Mouse (Mus musculus) neutrophil, adult 5-6 weeks (primary cell): ENCODE results near the gene Cst7. TPM values are rescaled to one million over a fixed set of nuclear protein-coding genes. Genes with fewer than 3 reads are reported as not detected.
A peak's percentile ranks its signal among the peaks of the same experiment; 100 is the strongest.
"Not testable (repeated sequence)": the region's sequence is repeated elsewhere in the genome, so short reads cannot be mapped to it uniquely, and the experiment has no call there.

ENCODE experiments used
- ATAC-seq: fragments of 151-379, 151-347 bp; 2 replicates; pipeline ENCODE4 v1.8.0; 2017; ENCODE audit warnings: mild to moderate bottlenecking, moderate TSS enrichment; ENCODE audit not compliant: insufficient number of reproducible peaks, poor library complexity, low FRiP score, severe bottlenecking; ENCODE audit errors: extremely low read depth
- total RNA-seq: library from RNA; stranded (forward); fragments of 200-1000 nt; gene quantifications from 2 replicates; pipeline ENCODE4 v1.2.3, GENCODE M21; 2017

The Cst7 gene
- 2.3 and 7.6 TPM in 2 replicates for total RNA-seq

DNA sequence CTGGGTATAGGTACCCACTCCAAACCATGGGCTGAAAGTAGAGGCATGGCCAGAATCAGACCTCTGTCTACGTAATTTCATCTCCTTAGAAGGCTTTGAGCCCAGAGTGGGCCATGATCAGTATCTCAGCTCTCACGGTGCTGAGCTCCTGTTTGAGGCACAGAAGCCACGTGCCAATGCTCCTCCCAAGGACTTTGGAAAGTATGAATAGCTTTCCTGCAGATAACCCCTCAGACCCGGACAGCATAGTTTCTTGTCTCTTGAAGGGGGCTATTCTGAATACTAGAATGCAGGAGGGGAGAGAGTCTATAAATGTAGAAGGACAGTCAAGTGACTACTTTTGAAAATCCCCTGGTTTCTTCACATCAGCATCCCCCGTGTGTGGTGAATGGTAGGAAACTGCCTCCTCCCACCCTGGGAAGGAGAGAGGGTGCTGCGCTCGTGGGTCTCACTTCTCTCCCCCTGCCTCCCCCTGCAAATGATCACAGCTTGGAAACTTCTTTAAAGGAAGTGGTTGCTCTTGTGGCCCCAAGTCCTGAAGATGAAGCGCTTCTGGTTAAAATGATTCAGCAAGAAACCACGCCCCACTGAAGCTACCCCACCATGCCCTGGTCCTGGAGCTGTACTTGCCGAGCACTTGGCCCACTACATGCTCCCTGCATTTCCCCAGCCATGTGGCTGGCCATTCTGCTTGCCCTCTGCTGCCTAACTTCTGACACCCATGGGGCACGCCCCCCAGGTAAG lies at the start of gene Cst7:
Gene Cst7 (plus strand): TSS at position 569 of the 744 bp plus-strand sequence.
- ATAC-seq, result peak; percentile 47; the same call in 1 of the 2 replicates

DNA sequence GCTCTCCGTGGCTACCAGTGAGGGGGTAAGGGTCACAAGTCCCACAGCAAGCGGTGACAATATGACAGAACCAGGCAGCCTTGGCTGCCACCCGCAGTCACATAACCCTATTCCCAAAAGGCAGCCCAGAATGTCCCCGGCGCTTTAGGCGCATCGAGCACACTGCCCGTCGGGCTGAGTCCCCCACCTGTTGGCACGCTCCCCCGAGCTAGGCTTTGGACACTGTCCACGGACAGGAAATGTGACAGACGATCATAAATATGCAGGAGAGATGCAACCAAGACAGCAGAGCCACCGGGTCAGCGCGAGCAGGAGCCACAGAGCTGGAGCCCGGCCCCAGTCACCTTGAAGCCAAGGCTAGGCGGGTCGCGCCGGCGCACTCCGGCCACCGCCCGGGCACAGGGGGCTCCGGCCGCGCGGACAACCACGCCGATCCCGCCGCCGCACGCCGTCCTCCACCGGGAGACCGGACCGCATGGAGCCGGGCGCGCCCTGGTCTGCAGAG lies 44.5 kb upstream of the Cst7 start:
- no peak for ATAC-seq

DNA sequence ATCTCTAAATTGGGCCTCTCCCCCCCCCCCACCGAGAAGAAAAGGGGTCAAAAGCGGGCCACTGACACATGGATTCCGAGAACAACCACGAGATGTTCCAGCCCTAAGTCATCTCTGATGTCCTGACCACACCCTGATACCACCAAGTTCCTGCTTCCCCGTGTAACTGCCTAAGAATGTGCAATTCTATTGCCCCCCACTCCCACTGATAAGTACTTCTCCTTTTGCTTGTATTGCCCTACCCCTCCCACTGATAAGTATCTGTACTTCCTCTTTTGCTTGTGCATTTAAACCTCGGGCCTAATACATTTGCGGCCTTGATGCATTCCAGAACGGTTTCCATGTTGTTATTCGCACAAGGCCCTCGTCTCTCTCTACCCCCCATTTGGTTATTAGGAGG lies 20.6 kb upstream of the Cst7 start:
- ATAC-seq, result not testable (repeated sequence)

DNA sequence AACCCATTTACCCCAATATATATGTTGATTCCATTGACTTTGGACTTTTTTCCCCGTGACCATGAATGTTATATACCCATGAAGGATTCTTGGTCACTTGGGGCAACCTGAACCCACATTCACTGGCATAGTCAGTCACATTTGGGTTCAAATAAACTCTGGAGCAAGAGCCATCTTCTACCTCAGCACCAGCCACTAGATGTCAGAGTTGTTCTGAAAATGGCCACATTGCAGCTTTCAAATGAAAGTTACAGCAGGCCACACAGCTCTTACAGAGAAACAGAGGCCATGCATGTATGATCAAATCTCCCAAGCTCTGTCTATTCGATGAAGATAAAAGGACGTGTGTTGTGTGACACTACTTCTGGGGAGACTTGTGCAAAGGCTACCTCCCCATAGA lies 11.6 kb upstream of the Cst7 start:
- peak; percentile 55; the same call in 1 of the 2 replicates for ATAC-seq

DNA sequence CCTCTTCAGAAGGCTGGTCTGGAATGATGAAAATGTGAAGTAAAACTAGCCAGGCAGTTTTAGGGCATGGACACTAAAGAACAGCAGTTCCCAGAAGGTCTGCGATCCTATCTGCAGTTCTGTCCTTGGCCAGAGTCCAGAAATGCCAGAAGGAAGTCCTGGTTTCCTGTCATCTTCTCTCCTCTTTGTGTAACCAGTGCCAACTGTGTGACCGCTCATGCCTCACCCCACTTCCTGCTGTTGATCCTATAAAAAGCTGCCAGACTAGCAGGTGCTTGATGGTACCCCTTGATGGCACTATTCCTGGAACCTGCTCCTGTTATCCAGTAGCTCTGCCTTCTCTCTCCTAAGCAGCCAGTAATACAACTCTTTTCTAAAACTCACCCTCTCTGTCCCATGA lies 3.2 kb upstream of the Cst7 start:
- ATAC-seq, result no peak

DNA sequence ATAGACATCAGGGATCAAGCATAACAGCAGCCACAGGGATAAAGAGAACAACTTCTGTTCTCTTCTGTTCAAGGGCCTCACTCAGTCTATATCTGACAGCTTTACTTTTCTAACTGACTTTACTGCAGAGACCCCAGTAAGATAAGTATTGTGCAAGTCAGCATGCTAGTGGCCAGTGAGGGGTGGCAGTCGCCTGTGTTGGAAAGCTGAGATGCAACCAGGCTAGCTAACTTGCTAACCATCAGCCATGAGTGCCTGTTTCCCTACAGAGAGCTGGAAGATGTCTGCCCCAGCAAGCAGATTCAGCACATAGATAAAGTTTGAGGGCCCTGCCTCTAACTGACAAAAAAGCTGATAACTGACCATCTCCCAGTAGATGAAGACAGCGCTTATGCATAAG lies 546 bp downstream of the Cst7 start:
- no peak for ATAC-seq

DNA sequence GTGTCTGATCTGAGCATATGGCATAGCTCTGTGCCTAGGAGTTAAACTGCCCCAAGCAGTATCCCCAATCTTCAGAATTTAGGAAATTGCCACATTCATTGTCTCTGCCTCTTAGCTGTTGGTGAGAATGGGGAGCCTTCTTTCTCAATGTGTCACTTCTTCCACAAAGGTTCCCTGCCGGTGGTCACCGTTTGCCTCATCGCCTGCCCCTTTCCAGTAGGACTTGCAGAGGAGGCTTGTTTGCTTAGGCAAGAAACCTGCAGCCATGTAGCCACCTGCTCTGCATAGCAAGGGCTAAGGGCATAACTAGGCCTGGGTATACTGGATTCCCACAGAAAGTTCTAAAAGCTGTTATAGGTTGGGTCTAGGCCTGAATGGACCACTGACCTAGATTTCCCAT lies 2.2 kb downstream of the Cst7 start:
- no peak for ATAC-seq

DNA sequence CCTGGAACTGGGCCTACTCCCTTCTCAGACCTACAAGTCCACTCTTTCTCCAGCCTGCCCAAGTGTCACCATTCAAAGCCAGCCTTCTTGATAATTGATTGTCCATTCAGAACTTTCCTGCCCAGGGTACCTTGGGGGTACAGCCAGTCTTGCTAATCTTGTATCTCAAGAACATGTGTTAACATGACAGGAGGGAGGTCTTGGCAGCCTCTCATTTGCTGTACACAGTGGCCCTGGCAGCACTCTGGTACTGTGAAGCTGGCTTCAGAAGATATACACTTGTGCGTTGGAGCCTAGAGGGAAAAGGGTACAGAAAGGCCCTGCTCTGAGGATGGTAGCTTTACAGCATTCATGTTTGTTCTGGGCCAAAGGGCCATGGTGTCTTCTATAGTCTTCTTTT lies 6.0 kb downstream of the Cst7 start:
- ATAC-seq, result no peak

DNA sequence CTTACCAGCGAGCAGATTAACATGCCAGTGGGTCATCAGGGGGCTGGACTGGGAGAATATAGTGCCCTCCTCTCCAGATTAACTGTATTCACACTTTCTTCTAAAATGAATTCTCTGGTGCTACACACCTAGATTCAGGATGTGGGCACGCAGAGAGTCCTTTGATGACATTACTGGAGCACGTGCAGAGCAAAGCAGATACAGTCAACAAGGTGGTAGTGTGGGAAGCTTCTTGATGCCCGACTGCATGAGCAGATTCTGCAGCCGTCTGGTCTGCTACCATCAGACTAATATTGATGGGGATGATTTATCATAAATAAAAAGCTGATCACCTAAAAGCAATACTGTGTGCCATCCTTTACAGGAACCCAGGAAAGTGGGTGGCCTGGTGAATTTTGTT lies 8.4 kb downstream of the Cst7 start:
- peak; percentile 39; the same call in 1 of the 2 replicates for ATAC-seq

DNA sequence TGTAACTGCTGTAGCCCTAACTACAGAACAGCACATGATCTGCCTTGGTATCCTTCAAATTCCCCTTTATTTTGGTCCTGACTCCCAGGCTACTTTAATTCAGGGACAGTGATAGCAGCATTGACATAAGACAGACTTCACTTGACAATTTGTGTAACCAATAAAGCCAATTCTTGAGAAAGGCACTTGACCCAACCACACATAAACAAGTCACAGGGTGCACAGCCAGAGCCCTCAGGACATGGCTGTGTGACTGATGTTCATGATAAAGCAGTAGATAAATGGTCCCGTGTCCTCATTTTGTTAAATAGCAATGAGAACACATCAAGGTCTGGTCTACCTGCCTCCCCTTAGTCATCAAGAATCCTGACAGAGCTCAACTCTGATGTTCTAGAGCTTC lies 9.4 kb downstream of the Cst7 start:
- no peak for ATAC-seq

DNA sequence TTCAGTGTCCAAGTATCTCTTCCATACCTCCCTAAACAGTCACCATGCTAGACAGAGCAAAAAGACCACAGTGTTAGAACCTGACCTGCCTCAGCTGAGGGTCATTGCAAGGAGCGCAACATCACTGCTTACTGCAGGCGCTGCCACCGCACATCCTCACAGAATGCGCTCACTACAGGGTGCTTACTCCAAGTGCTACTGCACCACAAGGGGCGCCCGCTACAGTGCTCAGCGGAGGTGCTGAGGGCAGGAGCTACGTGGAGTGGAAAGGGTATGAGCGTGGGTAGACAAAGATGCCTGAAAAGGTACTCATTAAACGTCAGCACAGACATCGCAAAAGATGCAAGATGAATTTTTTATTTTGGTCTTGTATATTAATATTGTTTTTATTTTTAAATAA lies 18.9 kb downstream of the Cst7 start:
- no peak for ATAC-seq

DNA sequence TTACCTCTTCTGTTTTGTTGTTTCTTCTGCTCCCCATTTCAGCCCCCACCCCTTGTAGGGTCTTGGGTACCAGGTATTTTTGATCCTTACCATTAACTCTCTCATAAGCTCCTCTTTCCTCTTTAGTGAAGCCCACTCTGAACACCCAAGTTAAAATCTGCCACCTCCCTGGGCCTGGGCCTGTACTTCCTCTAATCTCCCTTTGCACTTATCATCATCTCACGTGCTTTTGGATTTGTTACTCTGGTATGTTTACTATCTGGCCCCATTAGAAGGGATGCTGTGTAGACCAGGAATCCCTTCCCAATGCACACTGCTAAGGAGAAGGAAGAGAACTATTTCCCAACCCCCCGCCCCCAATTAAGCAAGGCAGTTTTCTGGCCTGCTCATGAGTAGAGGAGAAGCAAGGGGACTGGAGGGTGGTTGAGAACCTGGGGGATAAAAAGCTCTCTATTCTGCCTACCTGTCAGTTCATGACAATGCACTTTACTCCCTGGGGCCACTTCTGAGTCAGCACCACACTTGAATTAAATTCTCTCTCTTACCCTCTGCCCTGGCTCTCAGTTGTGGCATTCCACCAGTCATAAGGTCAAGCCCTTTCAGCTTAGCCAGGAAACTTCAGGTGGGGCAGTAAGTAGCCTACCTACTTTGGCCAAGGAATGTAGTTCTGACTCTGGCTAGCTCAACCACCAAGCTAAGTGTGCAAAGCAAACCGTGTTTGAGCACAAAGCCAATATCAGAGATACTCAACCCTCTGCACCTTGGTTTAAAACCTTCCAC lies 25.4 kb downstream of the Cst7 start:
- ATAC-seq, result no peak

DNA sequence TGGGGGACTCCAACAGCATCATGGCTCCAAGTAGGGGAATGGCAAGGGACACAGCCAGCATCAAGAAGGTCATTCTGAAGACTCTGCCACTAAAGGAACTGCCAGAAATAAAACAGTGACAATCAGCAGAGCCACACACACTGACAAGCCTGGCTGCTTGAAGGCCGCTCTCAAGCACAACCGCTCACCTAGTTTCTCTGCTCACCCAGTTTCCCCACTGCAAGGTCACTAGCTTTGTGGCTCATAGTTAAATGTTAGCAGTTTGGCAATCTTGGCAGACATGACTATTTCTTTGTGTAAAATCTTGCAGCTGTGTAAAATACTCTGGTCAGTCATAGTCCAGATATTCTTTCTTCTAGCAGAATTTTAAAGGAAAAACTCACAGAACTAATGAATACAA lies 30.0 kb downstream of the Cst7 start:
- no peak for ATAC-seq

DNA sequence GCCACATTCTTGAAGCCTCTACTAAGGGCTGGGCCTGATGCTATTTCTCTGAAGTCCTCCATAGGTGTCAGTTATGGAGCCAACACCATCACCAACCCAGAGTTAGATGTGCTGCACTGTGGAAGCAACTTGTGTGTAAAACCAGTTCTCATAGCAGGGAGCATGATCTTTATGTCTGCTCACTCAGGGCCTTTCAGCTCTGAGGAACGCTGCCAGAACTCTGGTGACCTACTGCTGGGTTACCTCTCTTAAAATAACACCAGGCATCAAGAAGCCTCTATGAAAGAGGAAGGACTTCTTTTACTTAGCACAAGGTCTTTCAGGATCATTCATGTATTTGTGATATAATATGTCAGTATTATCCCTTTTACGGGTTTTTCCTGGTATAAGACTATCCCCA lies 32.0 kb downstream of the Cst7 start:
- no peak for ATAC-seq

DNA sequence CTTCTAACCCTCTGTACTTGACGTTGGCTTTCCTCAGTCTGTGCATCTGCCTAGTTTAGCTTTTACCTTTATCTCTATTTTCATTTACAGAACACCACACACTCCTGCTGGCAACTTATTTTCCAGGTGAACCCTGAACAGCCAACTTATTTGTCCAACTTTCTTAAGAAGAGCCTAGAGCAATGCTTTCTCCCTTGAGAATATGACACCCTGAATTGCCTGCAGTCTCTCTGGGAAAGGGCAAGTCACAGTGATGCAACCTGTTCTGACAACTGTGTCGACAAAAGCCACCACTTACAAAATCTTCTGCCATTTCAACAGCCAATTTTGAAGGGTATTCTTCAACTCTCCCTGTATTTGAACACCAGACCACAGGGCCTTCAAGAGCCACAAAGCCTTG lies 34.6 kb downstream of the Cst7 start:
- no peak for ATAC-seq

DNA sequence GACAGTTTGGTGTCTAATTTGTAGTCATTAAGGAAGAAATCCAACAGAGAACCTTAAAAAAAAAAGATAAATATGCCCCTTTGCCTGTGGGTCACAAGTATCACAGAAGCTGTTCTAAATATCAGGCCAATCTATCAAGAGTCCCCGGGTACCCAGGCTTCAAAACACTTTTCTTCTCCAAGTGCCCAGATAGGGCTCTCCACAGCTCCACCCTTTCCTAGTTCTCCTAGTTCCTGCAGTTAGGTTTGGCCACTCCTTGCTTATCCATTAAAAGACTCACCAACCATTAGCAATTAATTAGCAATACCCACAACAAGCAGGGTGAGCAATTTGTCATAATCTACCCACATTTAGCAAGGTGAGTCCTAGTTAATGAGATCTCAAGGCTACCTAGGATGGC lies 36.9 kb downstream of the Cst7 start:
- no peak for ATAC-seq

DNA sequence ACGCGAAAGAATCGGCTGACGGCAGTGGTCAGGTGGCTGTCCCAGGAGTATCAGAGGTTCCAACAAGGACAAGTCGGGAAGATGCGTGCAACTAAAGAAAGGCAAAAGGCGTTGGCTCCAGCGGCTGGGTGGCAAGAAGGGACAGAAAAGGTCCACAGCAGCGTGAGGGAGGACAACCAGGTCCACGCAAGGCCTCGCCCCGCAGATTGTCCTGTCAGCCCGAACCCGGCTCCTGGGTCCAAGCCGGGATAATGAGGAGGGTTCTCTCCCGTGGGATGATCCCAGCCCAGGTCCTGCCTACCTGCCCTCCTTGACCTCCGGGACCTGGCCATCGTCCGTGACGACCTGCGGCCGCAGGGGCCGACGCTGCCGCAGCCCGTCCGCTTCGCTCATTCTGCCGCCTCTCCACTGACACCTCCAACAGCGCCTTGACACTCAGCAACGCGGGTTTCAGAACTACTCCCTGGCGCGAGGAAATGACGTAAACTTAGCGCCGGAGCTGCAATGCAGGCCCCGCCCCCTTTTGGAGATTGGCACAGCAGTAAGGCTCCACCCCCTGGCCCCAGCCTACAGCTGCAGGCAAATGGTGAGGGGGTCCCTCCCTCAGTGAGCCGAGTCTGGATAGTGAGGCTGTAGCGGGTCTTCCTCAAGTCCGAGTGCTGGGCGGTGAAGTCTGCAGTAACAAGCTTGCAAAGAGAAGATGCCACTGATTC lies 38.0 kb downstream of the Cst7 start, which contains the start of gene Apmap:
Gene Apmap (minus strand): TSS at position 481 of the 713 bp plus-strand sequence.
- peak; percentile 96 for ATAC-seq

DNA sequence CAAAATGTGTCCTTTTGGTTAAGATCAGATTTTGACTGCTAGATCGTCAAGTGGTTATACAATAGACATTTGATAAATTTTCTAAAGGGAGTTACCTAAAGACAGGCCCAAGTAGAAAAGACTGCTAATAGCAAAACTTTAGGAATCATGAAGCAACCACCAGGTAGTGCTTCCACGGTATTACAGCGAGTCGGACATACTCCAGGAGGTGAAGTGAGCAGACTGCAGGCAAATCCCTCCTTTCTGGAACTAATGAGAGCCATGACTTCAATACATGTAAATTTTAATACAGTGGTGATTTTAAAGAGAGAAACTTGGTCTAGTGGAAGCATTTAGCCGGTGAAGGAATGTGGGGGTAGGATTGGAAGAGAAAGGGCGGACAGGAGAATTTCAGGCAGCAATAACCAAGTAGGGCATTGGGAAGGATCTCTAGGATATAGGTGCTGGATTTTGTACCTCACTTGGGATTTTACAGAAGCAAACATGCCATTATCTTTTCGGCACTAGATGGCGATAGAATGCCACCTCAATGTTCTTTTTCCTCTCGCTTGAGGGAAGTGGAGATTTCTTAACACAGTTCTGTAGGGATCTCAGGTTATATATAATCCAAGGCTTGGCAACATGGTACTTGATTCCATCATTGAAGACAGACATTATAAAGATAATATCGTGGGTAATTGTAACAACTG lies 38.8 kb downstream of the Cst7 start:
- ATAC-seq, result peak; percentile 60; the same call in 1 of the 2 replicates

DNA sequence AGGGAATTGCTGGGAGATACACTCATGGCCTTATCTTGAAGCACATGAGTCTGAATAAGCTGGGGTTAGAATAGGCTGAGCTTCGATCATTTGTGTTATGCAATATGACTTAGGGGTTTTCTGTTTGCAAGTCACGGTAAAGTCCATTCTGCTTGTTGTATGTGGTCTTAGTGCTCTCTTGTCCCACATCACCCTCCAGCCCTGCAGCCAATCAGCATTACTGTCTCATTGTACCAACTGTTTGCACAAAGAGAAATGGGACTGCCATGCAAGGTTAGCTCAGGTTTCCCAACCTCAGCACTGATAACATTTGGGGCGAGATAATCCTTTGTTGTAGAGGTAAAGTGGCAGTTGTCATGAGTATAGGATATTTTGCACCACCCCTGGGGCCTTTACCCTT lies 39.9 kb downstream of the Cst7 start:
- ATAC-seq, result no peak
